Mouse (Mus musculus) ES-E14 (cell line): Measurements from ENCODE around the gene Supt6.

ENCODE experiments used
- CHD2 ChIP-seq: IDR thresholded peaks from 2 replicates; pipeline ENCODE4 v1.6.1; 2014; ENCODE audit warnings: mild to moderate bottlenecking, low read depth, low read length, inconsistent platforms
- HCFC1 ChIP-seq: IDR thresholded peaks from 2 replicates; pipeline ENCODE4 v1.6.1; 2012; ENCODE audit warnings: low read length, inconsistent platforms, borderline replicate concordance; ENCODE audit not compliant: insufficient read depth
- MAFK ChIP-seq: IDR thresholded peaks from 2 replicates; pipeline ENCODE4 v1.6.1; 2014; ENCODE audit warnings: mild to moderate bottlenecking, low read depth, low read length, inconsistent platforms; ENCODE audit not compliant: insufficient read depth
- ZC3H11A ChIP-seq: IDR thresholded peaks from 2 replicates; pipeline ENCODE4 v1.6.1; 2012; ENCODE audit warnings: low read depth, mild to moderate bottlenecking, inconsistent platforms, low read length, borderline replicate concordance
- ZNF384 ChIP-seq: IDR thresholded peaks from 2 replicates; pipeline ENCODE4 v1.6.1; 2012; ENCODE audit warnings: low read depth, low read length, inconsistent platforms

GRCm38 (mm10) chr11:78289146-78289763 is 43.5 kb upstream of the Supt6 start:
- TF ChIP-seq CHD2, result no peak
- TF ChIP-seq MAFK, result no peak
- TF ChIP-seq ZC3H11A, result no peak
- TF ChIP-seq ZNF384, result no peak
- TF ChIP-seq HCFC1, result no peak
